Mouse (Mus musculus): ENCODE data around the gene 0610040J01Rik.

- no peak for TF ChIP-seq CTCF (IDR thresholded peaks at IDR 0.05; ENCODE audit: insufficient read depth, low read length)
- TF ChIP-seq POLR2A (IDR thresholded peaks at IDR 0.05; ENCODE audit: borderline replicate concordance, extremely low read depth, low read depth, low read length), result no peak
These were observed 21.8 kb downstream of the 0610040J01Rik start for GRCm38 (mm10) chr5:63833955-63834354.
